Mouse (Mus musculus) thymus, postnatal 4 days (tissue): Measurements from ENCODE around the gene Deup1.

Source experiments
- DNase-seq: peaks from one replicate; pipeline ENCODE4 v3.0.0; 2021

Gene Deup1

GRCm38 (mm10) chr9:15627785-15628287 is at the start of gene Deup1:
TSS of gene Deup1 (minus strand) at chr9:15627933.
- DNase-seq: peak; percentile 22

- DNase-seq: no peak
These were observed 44.5 kb upstream of the Deup1 start for GRCm38 (mm10) chr9:15672251-15672650.

GRCm38 (mm10) chr9:15670002-15670527 is 42.3 kb upstream of the Deup1 start:
- DNase-seq: no peak

GRCm38 (mm10) chr9:15669452-15669851 is 41.7 kb upstream of the Deup1 start:
- no peak for DNase-seq

- no peak for DNase-seq
These were observed 36.9 kb upstream of the Deup1 start for GRCm38 (mm10) chr9:15664606-15665005.

- no peak for DNase-seq
These were observed 31.3 kb upstream of the Deup1 start for GRCm38 (mm10) chr9:15659069-15659468.

- no peak for DNase-seq
These were observed 30.6 kb upstream of the Deup1 start for GRCm38 (mm10) chr9:15658236-15658785.

- no peak for DNase-seq
These were observed 25.3 kb upstream of the Deup1 start for GRCm38 (mm10) chr9:15653036-15653435.

GRCm38 (mm10) chr9:15649977-15650376 is 22.2 kb upstream of the Deup1 start:
- no peak for DNase-seq

- DNase-seq: no peak
These were observed 349 bp downstream of the Deup1 start for GRCm38 (mm10) chr9:15627384-15627783.

- DNase-seq: no peak
These were observed 3.0 kb downstream of the Deup1 start for GRCm38 (mm10) chr9:15624739-15625138.

- DNase-seq: no peak
These were observed 8.0 kb downstream of the Deup1 start for GRCm38 (mm10) chr9:15619767-15620166.

- DNase-seq: no peak
These were observed 8.6 kb downstream of the Deup1 start for GRCm38 (mm10) chr9:15619020-15619590.

GRCm38 (mm10) chr9:15617061-15617460 is 10.7 kb downstream of the Deup1 start:
- DNase-seq: no peak

GRCm38 (mm10) chr9:15616471-15616870 is 11.3 kb downstream of the Deup1 start:
- no peak for DNase-seq

GRCm38 (mm10) chr9:15609280-15609930 is 18.3 kb downstream of the Deup1 start:
- DNase-seq: no peak

GRCm38 (mm10) chr9:15607601-15608000 is 20.1 kb downstream of the Deup1 start:
- no peak for DNase-seq

- no peak for DNase-seq
These were observed 24.6 kb downstream of the Deup1 start for GRCm38 (mm10) chr9:15603156-15603555.

- no peak for DNase-seq
These were observed 26.7 kb downstream of the Deup1 start for GRCm38 (mm10) chr9:15600859-15601540.

GRCm38 (mm10) chr9:15600156-15600858 is 27.4 kb downstream of the Deup1 start:
- no peak for DNase-seq

- DNase-seq: no peak
These were observed 31.1 kb downstream of the Deup1 start for GRCm38 (mm10) chr9:15596598-15596997.

- no peak for DNase-seq
These were observed 33.6 kb downstream of the Deup1 start for GRCm38 (mm10) chr9:15594148-15594547.
